Mouse (Mus musculus): ENCODE data around the gene Erg. TPM values are rescaled to one million over a fixed set of nuclear protein-coding genes. Genes with fewer than 3 reads are reported as not detected.

Erg gene
- total RNA-seq, 2 experiments from 2014 or later: 26.9 to 46.0 TPM

GRCm38 (mm10) chr16:95401869-95402268 is 184.5 kb downstream of the Erg start:
- peak; percentile 49 for ATAC-seq (replicated peaks; ENCODE audit: poor library complexity)

GRCm38 (mm10) chr16:95398761-95399343 is 187.5 kb downstream of the Erg start:
- no peak for ATAC-seq (replicated peaks; ENCODE audit: poor library complexity)

DNA sequence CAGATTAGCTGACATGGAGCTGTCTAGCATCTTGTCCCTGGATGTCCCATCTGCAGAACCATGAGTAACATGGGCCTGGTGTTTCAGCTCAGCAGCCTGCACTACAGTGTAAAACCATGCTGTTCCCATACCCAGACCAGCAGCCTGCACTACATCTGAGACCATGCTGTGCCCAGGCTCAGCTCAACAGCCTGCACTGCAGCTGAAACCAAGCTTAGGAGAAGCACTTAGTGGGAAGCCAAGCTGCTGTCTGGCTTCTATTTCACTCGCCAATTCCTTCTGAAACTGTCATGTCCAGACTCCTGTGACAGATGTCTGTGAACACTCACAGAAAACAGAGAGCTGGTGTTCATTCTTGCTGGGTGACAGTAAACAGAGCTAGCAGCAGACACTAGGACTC is 195.6 kb downstream of the Erg start:
- no peak for ATAC-seq (replicated peaks; ENCODE audit: poor library complexity)

DNA sequence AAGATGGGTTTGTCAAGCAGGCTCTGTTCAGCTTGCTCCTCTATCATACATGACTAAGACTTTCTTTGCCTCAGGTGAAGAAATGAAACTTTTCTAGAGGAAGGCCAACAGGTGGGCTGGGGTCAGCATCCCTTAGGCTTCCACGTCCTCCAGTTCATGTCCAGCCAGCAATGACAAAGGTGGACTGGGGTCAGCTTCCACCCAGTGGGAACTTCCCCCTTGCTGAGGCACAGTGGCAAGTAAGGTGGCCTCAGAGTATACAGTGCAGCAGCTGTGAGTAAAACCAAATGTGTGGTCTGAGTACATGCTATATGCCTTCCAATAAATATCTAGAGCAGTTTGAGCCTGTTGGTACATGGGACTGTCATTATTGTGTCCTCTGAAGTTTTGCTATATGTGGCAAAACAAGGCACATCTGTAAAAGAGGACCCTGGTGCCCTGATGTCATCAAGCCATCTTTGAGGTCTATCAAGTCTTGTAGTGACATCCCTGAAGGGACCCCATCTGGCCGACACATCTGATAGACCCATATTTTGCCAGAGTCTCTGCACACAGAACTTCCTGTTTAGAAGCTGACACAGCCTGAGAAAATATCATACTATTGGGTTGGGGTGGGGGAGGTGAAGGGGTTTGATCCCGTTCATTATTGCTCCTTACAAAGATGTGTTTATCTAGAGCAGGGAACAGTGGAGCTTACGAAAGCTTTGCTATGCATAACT is 197.4 kb downstream of the Erg start:
- no peak for ATAC-seq (replicated peaks; ENCODE audit: poor library complexity)

DNA sequence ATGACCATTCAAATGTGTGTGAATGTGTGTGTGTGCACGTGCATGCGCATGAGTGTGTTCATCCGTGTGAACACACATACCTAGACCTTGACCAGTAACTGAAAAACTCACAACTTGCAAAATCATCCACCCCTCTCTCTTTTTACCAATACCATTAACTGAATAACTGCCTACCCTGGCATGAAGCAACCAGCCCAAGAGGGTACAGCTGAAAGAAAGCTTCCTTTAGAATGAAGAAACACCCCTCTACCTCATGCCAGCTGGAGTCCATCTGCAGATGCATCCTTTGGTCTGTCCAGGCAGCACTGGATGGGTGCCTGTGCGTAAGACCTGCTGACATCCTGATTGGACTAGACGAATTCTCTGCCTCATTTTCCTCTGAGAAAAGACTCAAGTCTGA is 198.1 kb downstream of the Erg start:
- peak; percentile 51 for ATAC-seq (replicated peaks; ENCODE audit: poor library complexity)

DNA sequence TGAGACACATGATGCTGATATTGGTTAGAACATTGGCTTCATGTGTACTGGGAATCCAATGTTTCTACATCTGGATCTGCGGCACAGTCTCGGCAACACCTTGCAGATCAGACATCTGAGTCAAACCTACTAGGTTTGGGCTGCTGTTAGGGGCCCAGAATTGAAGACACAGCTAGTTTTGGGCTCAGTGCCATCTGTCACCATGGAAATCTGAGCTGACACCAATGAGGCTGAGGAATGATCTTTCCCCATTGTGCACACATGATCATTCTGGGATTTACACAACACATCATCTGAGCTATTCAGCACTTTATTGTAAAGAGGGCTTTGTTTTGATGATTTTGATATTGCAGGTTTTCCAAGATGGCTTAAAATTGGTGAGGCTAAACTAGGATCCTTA is 199.4 kb downstream of the Erg start:
- no peak for ATAC-seq (replicated peaks; ENCODE audit: poor library complexity)

DNA sequence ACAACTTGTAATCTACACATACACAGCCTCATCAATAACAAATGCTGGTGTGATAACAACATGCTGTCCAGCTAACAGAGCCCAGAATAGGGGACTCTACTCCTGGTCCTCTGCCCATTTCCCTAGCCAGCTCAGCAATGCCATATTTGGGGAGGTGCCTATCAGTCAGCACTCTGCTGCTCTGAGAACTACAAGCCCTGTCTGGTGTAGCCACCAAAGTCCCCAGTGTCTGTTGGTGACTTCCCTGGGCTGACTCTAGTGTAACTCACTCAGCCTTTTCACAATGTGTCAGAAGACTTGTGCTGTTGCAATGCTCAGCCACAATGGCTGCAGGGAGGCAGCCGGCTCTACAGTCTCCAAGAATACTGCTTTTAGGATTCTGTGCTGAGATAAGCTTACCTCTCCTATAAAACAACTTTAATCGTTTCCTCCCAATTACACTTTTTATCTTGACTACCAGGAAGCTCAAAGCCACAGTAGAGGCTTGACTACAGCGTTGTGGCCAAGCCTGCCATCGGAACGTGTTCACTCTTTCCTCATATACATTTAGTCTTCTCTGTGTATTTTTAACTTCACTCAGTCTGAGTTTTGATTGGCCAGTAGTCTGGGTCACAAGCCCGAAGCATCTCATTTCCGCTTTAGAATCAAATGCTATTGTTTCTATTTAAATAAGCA is 201.0 kb downstream of the Erg start:
- ATAC-seq (replicated peaks; ENCODE audit: poor library complexity): peak; percentile 69

DNA sequence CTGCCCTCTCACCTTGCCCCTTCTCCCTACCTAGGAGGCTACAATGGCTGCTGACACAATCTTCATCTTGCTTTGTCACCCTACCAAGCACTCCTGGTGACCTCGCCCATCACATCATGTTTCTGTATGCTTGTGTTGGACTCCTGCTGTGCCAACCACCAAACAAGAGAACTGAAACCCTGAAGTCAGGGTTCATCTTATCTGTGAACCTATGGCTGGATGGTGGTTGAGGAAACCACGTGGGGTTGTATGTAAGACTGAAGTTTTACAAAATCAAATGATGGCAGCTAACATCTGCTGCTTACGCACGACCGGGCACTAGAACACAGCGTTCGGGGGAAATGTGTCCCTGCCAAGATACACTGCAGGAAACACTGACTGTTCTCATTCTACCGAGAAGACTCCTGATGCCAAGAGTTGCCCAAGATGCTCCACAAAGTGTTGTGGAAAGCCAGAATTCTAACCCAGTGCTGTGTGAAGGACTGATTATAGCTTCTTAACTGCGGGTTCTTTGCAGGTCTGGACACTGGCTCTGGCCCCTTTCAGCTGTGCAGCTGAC is 201.7 kb downstream of the Erg start:
- ATAC-seq (replicated peaks; ENCODE audit: poor library complexity): peak; percentile 35

DNA sequence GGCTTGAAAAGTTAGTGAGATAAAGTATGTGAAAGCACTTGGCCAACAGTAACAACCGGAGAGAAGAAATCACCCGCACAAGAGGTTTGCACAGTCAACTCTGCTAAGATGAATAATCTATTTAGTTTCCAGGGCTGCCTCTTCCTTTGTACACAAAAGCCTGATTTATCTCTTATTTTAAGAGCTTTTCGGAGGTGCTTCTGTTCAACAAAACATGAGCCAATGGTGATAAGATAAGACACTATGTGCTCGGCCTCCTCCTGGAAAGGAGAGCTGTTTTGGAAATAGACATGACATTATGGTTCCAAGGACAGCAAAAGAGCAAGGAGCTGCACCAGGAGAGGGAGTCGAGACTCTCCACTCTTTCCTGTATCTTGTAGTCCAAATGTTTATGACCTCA is 204.1 kb downstream of the Erg start:
- no peak for ATAC-seq (replicated peaks; ENCODE audit: poor library complexity)

- ATAC-seq (replicated peaks; ENCODE audit: poor library complexity): no peak
These were observed 209.6 kb downstream of the Erg start for GRCm38 (mm10) chr16:95376834-95377233.

- ATAC-seq (replicated peaks; ENCODE audit: poor library complexity): no peak
These were observed 210.0 kb downstream of the Erg start for GRCm38 (mm10) chr16:95376364-95376763.

DNA sequence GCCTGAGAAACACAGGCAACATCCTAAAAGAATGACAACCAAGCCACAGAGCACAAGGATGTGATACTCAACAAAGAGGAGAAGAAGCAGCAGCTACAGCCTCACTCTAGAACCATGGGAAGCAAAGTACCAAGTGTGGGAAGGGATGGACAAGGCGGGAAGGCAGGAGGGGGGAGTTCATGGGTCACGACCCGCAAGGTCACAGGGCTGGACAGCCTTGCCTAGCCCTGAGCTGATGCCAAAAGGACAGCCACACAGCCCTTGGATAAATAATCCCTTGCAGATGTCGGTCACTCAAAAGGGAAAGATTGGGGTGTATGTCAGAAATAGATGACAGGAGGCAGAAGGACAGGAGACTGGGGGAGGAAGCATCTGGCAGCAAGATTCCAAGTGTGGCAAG is 211.7 kb downstream of the Erg start:
- ATAC-seq (replicated peaks; ENCODE audit: poor library complexity): no peak; the same call in 1 of the 2 replicates

DNA sequence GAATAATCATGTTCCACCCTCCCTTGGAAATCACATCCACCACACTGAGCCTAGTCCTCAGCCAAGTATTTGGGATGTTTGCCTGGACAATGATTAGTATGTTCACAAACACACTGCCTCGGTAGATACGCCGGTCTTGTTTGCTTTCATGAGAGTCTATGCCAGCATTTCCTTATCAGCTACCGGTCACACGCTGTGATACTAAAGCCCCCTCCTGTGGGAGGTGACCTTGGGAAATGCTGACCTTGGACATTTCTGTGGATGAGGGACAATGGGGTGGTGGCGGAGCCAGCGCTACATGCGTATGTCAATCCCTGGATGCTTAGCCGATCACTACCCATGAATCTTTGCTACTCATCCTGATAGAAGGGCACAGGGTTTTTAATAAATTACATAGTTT is 213.4 kb downstream of the Erg start:
- ATAC-seq (replicated peaks; ENCODE audit: poor library complexity): no peak

DNA sequence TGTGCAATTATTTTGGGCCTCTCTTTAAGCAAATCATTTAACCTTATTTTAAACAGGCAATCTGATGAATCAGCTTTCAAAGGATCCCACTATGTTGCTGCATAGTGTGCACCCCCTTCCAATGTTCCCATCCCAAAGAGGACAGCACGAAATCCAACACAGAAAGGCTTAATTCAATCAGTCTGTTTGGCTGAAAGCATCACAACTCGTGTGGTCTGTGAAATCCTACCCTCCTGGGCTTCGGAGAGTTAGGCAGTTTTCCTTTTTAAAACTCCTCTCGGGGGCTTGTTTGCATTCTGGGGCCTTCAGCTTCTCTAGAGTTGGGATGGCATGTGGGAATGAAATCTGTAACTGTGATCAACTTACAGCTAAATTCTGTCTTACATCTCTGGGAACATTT is 214.7 kb downstream of the Erg start:
- ATAC-seq (replicated peaks; ENCODE audit: poor library complexity): no peak

- peak; percentile 46; the same call in 1 of the 2 replicates for ATAC-seq (replicated peaks; ENCODE audit: poor library complexity)
These were observed 219.2 kb downstream of the Erg start for GRCm38 (mm10) chr16:95366989-95367765.

GRCm38 (mm10) chr16:95365214-95365613 is 221.2 kb downstream of the Erg start:
- ATAC-seq (replicated peaks; ENCODE audit: poor library complexity): no peak

DNA sequence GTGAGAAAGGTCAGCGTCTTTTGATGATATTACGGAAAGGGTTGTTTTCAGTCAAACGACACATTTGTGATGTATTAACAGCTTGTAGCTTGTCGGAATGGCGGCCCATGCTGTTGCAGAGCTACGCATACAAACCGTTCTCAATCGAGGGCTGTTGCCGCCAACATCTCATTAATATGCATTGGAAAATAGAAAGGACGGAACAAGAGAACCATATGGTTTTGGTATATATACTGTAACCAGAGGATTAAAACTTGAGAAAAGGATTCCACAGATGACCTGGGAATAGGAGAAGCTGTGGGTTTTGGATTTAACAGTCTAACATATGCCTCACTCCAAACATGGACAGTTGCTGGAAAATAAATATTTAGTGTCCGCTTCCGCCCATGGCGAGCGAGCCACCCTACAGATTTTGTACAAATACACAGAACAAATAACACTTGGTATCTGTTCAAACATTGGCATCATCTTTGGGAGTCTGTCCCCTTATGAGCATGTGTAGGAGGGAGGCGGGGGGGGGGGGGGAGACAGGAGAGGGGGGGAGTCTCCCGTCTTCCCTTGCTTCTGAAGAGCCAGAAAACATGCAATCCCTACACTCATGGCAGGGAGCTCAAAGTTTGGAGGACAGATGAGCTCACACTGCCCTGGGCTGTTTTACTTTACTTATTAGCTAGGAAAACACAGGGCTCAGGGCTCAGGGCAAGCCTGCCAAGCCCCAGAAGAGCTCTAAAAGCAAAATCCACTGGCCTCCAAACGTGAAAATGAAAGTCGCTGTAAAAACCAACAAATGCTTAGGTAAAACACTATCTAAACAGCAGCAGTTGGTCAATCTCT is 222.5 kb downstream of the Erg start:
- no peak for ATAC-seq (replicated peaks; ENCODE audit: poor library complexity)

DNA sequence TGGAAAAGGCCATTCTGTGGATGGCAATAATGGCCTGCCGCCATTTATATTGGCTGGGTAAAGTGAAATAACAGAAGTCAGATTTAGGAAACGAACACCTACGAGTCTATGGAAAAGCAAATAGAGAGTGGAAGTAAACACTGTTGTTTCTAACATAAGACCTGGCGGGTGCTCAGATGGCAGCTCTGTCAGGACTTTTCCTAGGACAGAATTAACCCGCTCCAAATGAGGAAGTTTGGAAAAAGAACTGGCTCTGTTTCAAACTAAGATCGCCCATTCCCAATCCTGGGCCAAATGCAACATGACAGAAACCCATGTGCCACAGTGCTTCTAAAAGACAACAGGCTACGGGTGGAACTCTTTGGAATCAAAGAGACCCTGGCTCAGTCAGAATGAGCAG is 224.4 kb downstream of the Erg start:
- no peak for ATAC-seq (replicated peaks; ENCODE audit: poor library complexity)

DNA sequence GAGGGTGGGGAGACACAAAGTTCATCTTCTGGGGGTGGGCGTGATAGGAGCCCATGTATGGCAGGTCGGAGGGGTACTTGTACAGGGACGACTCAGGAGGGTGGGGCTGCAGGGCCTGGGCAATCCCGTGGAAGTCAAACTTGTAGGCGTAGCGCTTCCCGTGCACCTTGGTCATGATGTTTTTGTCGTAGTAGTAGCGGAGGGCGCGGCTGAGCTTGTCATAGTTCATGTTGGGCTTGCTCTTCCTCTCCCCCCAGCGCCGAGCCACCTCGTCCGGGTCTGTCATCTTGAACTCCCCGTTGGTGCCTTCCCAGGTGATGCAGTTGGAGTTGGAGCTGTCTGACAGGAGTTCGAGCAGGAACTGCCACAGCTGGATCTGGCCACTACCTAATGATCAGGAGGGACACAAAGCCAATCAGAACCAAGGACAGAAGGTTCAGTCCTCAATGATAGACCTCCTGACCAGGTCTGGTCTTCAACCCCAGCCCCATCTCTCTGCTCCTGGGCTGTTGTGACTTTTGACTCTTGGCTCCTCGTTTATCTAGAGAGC is 225.4 kb downstream of the Erg start:
- ATAC-seq (replicated peaks; ENCODE audit: poor library complexity): no peak
